Mouse (Mus musculus): Measurements from ENCODE around the gene Mybphl.

Gene Mybphl

GRCm38 (mm10) chr3:108411026-108411753, 46.5 kb downstream of the Mybphl start:
- in situ Hi-C loops (cut with MboI), result no loop called here

GRCm38 (mm10) chr3:108411754-108412121, 47.0 kb downstream of the Mybphl start:
- in situ Hi-C loops (cut with MboI), result no loop called here

DNA sequence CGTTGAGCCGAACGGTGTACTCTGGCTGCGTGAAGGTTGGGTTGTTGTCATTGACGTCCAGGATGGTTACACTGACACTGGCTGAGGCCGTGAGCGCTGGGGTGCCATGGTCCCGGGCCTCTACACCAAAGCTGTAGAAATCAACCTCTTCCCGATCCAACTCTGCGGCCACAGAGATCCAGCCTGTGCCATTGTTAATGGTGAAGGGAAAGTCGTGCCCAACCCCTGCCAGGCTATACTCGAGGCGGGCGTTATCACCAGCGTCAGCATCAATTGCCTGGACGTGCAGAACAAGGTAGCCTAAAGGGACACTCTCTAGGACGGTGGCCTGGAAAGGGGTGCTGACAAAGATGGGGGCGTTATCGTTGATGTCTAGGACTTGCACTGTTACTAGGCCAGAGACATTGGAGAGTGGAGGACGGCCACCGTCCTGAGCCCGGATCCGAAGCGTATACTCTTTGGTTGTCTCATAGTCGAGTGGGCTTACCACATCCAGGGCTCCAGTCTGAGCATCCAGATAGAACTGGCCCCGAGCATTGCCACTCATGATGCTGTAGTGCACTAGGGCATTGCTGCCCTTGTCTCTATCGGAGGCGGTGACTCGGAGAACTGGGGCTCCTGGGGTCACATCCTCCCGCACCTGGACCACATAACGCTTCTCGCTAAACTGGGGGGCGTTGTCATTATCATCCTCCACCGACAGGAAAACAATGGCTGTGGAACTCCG, 49.1 kb downstream of the Mybphl start:
- in situ Hi-C loops (cut with MboI), result no loop called here

DNA sequence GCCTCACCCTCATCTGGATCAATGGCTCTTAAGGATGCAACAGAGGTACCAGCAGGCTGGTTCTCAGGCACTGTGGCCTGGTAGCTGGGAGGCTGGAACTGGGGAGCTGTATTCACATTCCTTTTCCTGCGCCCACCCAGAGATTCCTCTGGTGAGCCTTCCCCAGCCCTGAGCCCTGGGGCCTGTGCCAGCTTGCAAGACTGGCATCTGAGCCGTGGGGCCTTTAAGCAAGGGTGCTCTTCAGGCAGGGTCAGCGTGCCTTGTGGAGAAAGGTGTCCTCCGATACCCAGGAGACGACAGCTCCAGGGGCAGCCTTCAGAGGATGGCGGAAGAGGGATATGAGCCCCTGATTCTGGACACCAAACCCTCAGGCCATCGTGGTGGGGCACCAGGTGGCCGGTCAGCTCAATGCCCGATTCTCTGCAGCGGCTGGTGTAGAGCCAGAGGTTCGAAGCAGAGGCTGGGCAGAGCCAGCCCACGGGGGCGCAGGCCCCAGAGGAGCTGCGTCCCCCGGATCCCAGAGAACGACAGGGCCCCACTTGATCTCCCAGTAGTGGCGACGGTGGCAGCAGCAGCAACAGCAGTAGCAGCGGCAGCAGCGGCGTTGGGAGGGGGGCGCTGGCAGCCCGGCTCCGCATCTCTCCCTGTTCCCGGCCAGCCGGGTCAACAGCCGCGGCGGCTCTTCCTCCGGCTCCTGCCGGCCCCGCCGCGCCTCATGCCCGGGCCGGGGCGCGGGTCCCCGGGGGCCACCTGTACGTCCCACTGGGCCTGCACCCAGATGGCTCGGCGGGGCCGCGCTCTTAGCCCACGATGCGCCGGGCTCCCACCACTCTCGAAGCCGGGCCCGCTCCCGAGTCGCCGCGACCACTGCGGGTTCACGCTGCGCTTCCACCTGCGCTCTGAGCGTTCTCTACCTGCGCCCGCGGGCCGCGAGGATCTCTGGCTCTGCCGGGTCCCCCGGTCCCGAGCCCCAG, 50.4 kb downstream of the Mybphl start, which contains the start of gene Celsr2:
Gene Celsr2 (minus strand): TSS at position 696 of the 974 bp plus-strand sequence.
- in situ Hi-C loops (cut with MboI), result no loop called here

- in situ Hi-C loops (cut with MboI), result no loop called here
Measured at GRCm38 (mm10) chr3:108415831-108416223, 51.1 kb downstream of the Mybphl start.

- in situ Hi-C loops (cut with MboI), result no loop called here
Measured at GRCm38 (mm10) chr3:108423006-108423405, 58.3 kb downstream of the Mybphl start.

- in situ Hi-C loops (cut with MboI), result no loop called here
Measured at GRCm38 (mm10) chr3:108423844-108424801, 59.4 kb downstream of the Mybphl start.

GRCm38 (mm10) chr3:108424944-108425623, 60.4 kb downstream of the Mybphl start:
- in situ Hi-C loops (cut with MboI), result no loop called here

DNA sequence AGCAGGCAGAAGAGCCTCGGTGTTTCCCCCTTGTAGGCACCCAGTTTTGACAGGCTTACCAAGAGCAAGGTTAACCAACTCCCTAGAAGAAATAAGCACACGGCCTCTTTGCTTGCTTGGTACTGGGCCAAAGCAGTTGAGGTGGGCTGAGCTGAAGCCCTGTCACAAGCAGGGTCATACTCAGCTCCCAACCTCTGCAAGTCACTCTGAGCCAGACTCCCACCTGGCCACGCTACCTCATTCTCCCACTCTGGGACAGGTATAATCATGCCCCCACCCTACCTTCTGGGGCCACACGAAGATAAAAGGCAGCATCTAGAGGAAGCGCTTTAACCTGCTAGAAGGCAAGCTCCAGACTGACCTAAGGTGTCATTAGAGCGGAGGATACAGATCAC, 60.9 kb downstream of the Mybphl start:
- in situ Hi-C loops (cut with MboI), result no loop called here

Measured in mature B cell (primary cell).